Mouse (Mus musculus): ENCODE measurements around the gene B4galnt1. TPM values are rescaled to one million over a fixed set of nuclear protein-coding genes. Genes with fewer than 3 reads are reported as not detected.
A peak's percentile ranks its signal among the peaks of the same experiment; 100 is the strongest.
"Not testable (repeated sequence)": the region's sequence is repeated elsewhere in the genome, so short reads cannot be mapped to it uniquely, and the experiment has no call there.

The B4galnt1 gene
- polyA plus RNA-seq (2015; fragmentation: Nextera tagmentation; extraction: Ambion mirVana) = 39.2 and 48.6 TPM in 2 replicates

- DNase-seq (ENCODE audit: low spot score) = peak; percentile 91
Observed at GRCm38 (mm10) chr10:127164631-127165353, at the start of gene B4galnt1. B4galnt1 (plus strand) TSS chr10:127165225.

- no peak for DNase-seq (ENCODE audit: low spot score)
Observed at GRCm38 (mm10) chr10:127118470-127118869, 46.6 kb upstream of the B4galnt1 start.

GRCm38 (mm10) chr10:127119229-127119628 lies 45.8 kb upstream of the B4galnt1 start:
- DNase-seq (ENCODE audit: low spot score) = no peak

- peak; percentile 19 for DNase-seq (ENCODE audit: low spot score)
Observed at GRCm38 (mm10) chr10:127120301-127121065, 44.5 kb upstream of the B4galnt1 start.

GRCm38 (mm10) chr10:127121066-127121477 lies 44.0 kb upstream of the B4galnt1 start, which contains the start of gene Os9:
Os9 (minus strand) TSS chr10:127121131.
- DNase-seq (ENCODE audit: low spot score) = peak; percentile 97

- DNase-seq (ENCODE audit: low spot score) = no peak
Observed at GRCm38 (mm10) chr10:127122018-127122417, 43.0 kb upstream of the B4galnt1 start.

- DNase-seq (ENCODE audit: low spot score) = no peak
Observed at GRCm38 (mm10) chr10:127122784-127123435, 42.1 kb upstream of the B4galnt1 start.

GRCm38 (mm10) chr10:127123436-127123805 lies 41.6 kb upstream of the B4galnt1 start:
- DNase-seq (ENCODE audit: low spot score) = peak; percentile 68

GRCm38 (mm10) chr10:127125210-127126001 lies 39.6 kb upstream of the B4galnt1 start:
- peak; percentile 75 for DNase-seq (ENCODE audit: low spot score)

GRCm38 (mm10) chr10:127126579-127126978 lies 38.4 kb upstream of the B4galnt1 start:
- DNase-seq (ENCODE audit: low spot score) = no peak

- no peak for DNase-seq (ENCODE audit: low spot score)
Observed at GRCm38 (mm10) chr10:127127711-127128279, 37.2 kb upstream of the B4galnt1 start.

- no peak for DNase-seq (ENCODE audit: low spot score)
Observed at GRCm38 (mm10) chr10:127129431-127129830, 35.6 kb upstream of the B4galnt1 start.

GRCm38 (mm10) chr10:127132469-127132868 lies 32.6 kb upstream of the B4galnt1 start:
- no peak for DNase-seq (ENCODE audit: low spot score)

GRCm38 (mm10) chr10:127134394-127135035 lies 30.5 kb upstream of the B4galnt1 start:
- not testable (repeated sequence) for DNase-seq (ENCODE audit: low spot score)

GRCm38 (mm10) chr10:127135118-127135836 lies 29.7 kb upstream of the B4galnt1 start:
- DNase-seq (ENCODE audit: low spot score) = peak; percentile 78

- peak; percentile 82 for DNase-seq (ENCODE audit: low spot score)
Observed at GRCm38 (mm10) chr10:127136510-127136909, 28.5 kb upstream of the B4galnt1 start.

GRCm38 (mm10) chr10:127137896-127138295 lies 27.1 kb upstream of the B4galnt1 start:
- no peak for DNase-seq (ENCODE audit: low spot score)

- DNase-seq (ENCODE audit: low spot score) = no peak
Observed at GRCm38 (mm10) chr10:127138328-127139141, 26.5 kb upstream of the B4galnt1 start.

- DNase-seq (ENCODE audit: low spot score) = peak; percentile 40
Observed at GRCm38 (mm10) chr10:127140971-127141370, 24.1 kb upstream of the B4galnt1 start.

All from thymus, postnatal 0 days (tissue).